Mouse (Mus musculus): ENCODE measurements at regions not wholly inside any gene's neighbourhood (a gene's known extent, or its start where the extent isn't known, plus 50 kb on each side); places are given as distances from the start of the nearest gene placed in this dataset.
"Not testable (repeated sequence)": the region's sequence is repeated elsewhere in the genome, so short reads cannot be mapped to it uniquely, and the experiment has no call there.

DNA sequence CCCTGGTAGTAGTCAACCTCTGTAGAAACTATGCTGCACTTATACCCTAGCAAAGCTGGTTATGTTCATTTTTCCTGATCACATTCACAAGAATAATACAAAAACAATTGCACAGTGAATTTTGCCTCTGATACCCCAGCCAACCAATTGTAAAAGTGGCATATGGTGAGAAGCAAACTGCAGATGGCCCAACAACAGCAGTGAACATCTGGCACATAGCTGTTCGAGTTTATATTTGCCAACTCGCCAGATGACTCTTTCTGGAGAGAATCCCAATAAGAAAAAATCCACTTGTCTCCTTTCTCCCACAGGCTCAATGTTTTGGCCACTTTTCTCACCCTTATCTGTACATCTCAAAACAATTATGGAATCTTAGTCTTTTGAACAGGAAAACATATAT, 196.5 kb upstream of the Grik2 start:
- intact Hi-C loops (cut with DNase I), result no loop called here
- DNase-seq, result no peak

DNA sequence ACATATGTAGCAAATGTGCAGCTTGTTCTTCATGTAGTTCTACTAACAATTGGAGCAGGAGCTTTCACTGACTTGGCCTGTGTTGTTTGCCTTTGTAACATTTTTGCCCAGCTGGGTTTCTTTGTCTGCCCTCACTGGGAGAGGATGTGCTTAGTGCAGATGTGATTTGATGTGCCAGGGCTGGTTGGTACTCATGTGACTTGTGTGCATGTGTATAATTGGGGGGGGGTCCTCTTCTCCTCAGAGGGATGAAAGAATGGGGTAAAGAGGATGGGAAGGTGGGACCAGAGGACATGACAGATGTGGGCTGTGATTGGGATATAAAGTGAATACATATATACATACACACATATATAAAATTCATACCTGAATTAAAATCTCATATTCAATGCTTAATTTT, 163.9 kb upstream of the Grik2 start:
- intact Hi-C loops (cut with DNase I), result no loop called here
- DNase-seq, result no peak

DNA sequence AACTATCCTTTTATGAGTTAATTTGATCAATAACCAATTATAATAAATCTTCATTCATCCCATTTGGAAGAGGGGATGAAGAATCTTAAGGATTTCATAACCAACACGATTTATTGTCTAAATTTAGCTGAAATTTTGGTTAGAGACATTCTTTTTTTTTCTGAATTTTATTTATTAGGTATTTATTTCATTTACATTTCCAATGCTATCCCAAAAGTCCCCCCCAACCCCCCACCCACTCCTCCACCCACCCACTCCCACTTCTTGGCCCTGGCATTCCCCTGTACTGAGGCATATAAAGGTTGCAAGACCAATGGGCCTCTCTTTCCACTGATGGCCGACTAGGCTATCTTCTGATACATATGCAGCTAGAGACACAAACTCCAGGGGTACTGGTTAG, 148.7 kb upstream of the Grik2 start:
- DNase-seq; intact Hi-C loops (cut with DNase I): not testable (repeated sequence)

DNA sequence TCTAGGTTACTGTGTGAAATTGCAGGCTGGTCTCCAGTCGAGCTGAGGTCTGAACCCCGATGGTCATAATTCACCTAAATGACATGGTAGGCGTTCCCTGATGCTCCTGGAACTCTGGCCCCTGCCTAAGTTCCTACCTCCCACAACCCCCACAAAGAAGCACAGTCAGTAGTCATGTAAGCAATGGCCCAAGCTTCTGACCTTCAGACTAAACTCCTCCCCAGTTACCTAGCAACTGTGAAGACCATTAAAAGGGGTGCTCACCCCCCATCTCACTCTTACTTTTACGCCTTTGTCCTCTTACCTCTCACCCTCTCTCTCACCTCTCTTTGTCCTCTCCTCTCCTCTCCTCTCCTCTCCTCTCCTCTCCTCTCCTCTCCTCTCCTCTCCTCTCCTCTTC, 120.6 kb upstream of the Grik2 start:
- intact Hi-C loops (cut with DNase I), result loop anchor here (2.0 kb wide), 1 partner anchor 20 kb away; no protein-coding TSS in a partner anchor
- DNase-seq, result not testable (repeated sequence)

DNA sequence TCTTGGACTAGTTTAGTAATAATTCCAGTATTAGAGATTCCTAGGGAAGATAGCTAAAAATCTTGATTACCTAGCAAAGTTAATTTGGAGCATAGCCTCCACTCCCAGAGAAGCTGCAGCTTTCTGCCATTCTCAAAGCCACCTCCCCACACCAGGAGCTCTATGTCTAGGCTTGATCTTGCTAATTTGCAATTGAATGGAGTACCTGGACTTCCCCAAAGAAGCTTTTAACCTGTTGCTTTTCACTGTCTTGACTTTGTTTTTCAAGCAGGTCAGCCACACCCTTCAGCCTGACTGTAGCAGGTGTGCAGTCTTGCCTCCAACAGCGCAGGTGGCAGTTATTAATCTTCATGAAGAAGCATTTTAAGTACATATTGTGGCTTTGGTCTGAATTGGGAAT, 119.6 kb upstream of the Grik2 start:
- not testable (repeated sequence) for DNase-seq
- intact Hi-C loops (cut with DNase I), result loop anchor here (2.0 kb wide), 1 partner anchor 21 kb away; no protein-coding TSS in a partner anchor

DNA sequence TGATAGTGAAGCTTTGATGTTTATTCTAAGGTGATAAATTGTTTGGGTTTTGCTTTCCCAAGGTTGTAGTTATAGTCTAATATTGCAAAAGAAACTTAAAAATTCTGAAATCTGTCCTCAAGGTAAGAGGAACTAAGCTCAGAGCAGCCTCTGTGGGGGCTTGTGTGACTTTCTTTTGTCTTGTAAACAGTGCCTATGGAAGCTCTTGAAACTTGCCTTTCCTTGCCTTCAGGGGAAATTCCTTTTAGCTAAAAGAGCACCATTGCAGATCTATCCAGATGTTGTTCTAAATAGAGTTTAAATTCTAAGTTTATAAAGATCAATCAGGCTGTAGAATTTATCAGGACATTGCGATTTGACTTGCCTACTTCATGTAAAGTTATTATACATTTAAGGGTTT, 116.1 kb upstream of the Grik2 start:
- DNase-seq; intact Hi-C loops (cut with DNase I): not testable (repeated sequence)

DNA sequence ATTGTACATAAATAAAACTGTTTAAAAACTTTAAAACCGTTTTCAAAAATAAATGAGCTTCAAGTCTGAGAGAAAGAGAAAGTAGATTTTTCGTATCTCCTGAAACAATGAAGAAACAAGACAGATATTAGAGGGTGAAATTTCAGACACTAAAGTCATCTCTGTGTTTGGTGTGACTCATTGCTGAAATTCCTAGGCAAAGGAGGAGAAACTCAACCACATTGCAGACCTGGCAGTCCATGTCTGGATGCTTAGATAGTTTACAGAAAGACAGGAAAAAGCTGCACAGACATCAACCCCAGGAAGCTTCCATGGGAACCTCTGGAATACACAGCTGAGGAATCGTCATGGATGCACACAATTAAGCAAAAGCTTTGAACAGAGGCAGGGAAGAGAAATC, 106.9 kb upstream of the Grik2 start:
- no peak for DNase-seq
- intact Hi-C loops (cut with DNase I), result no loop called here

DNA sequence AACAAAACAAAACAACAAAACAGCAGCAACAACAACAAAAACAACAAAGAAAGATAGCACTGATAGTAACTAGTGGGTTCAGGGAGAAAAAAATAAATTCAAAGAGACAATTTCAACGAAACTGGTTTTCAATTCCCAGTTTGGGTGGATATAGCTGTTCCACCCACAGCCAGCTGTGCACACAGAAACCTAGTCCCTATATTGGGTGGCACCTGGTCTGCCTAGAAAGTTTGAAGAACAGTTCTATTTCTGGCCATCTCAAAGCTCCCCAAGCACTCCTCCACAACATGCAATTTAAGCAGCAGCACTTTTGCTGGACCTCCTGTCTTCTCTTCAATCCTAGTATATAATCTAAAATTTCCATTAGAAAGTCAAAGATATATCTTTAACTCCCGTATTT, 95.5 kb upstream of the Grik2 start:
- intact Hi-C loops (cut with DNase I), result no loop called here
- DNase-seq, result no peak

DNA sequence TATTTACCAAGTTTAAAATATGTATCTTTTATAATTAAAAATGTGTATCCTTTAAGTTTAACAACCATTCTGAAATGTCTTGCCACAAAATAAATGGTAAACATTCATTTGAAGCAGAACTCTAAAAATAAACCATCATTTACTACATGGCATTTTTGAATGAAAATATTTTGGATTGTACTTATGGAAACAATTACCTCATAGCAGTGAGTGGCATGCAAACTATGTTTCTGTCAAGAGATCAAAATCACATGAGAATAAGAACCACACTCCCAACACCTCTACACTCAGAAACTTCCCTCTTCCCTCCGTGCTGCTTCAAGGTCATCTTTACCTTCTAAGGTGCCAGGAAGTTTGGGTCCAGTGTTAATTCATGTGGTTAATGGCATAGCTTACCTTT, 94.9 kb upstream of the Grik2 start:
- no peak for DNase-seq
- intact Hi-C loops (cut with DNase I), result no loop called here

DNA sequence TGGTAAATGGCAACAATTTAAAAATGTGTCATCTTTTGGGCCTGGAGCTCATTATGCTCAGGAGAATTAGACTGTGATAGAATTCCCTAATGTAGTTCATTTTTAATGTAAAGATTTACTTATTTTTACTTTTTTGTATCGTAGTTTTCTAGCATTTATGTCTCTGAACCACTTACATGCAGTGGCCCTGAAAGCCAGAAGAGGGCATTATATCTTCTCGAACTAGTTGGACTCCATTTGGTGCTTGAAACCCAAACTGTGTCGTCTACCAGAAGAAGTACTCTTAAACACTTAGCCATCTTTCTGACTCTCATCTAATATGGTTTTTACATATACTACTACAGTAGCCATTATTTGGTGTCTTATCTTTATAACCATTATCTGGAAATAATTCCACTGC, 75.2 kb upstream of the Grik2 start:
- DNase-seq, result no peak

DNA sequence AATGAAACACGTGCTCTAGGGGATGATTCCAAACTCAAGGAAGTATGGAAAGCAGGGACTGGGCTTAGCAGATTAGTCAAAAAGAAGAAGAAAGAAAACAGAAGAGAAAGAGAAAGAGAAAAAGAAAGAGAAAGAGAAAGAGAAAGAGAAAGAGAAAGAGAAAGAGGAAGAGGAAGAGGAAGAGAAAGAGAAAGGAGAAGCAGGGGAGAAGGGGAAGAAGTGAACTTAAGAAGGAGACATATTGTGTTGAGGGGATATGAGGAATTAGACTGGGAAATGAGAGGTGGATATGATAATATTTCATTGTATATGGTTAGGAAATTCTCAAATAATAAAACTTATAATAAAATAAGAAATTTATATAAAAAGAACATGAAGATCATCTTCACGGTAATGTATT, 59.1 kb upstream of the Grik2 start:
- intact Hi-C loops (cut with DNase I), result no loop called here
- DNase-seq, result no peak

More for the DNA sequence above, 75.2 kb upstream of the Grik2 start:
- intact Hi-C loops (cut with DNase I), result no loop called here

DNA sequence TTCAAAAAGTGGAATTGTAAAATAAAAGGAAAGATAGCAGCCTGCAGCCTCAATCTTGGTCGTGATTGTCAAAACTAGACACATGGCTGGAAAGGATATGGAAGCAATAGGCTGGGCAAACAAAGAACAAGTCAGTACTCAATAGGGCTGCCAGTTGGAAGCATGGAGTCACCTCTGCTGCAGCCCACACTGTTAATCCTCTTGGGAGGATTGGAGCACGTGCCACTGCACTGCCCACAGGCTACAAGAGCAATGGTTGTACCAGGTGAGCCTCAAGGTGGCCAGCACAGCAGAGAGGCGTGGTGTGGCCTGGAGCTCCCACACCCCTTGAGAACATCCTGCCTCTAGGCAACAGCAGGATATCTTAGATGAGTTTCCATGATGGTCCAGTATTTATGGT, 55.7 kb upstream of the Grik2 start:
- DNase-seq, result no peak
- intact Hi-C loops (cut with DNase I), result no loop called here

Data from heart, postnatal 10 days (tissue).